Mouse (Mus musculus) testis, adult 10 weeks (tissue): ENCODE results near the gene Ldb1. TPM values are rescaled to one million over a fixed set of nuclear protein-coding genes. Genes with fewer than 3 reads are reported as not detected.

Experiments used
- polyA plus RNA-seq: library from polyadenylated mRNA; stranded (reverse); fragments of 350-450 nt; fragmentation: Illumina TruSeq; extraction: RNeasy Lipid Tissue Mini Kit (QIAGEN cat#74804); gene quantifications from one replicate; pipeline ENCODE4 v1.2.3, GENCODE M21; 2014; ENCODE audit warnings: low read depth, low replicate concordance

Ldb1 gene
- polyA plus RNA-seq = 5.3 TPM

DNA sequence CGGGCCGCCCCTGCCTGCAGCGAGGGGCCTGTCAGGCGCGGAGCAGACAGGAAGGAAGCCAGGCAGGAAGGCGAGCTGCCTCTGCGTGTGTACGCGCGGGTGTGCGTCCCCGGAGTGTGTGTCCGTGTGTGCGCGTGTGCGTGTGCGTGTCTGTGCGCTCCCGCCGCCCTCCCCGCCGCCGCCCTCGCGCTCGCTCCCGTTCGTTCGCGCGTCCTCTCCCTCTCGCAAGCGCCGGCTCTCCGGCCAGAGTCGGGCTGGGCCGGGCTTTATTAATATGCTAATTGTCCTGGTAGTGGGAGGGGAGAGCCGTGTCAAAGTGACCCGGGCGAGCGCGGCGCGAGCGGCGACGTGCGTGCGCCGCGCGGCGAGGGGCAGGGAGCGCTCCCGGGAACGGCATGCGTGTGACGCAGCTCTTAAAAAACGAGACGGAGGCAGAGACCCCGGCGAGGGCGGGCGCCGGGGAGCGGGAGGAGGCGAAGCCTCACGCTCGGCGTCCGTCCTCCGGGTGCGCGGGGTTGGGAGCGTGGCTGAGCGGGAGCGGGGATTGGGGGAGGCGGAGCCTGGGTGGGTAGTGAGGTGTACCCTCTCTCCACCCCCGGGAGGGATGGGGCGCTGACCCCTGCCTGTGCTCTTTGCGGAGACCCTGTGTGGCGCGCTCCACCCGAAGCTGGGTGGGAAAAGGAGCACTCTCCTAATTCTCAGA is at the start of gene Ldb1:
Gene Ldb1, minus strand, starts transcription at position 222 of the 703 bp plus-strand sequence.

DNA sequence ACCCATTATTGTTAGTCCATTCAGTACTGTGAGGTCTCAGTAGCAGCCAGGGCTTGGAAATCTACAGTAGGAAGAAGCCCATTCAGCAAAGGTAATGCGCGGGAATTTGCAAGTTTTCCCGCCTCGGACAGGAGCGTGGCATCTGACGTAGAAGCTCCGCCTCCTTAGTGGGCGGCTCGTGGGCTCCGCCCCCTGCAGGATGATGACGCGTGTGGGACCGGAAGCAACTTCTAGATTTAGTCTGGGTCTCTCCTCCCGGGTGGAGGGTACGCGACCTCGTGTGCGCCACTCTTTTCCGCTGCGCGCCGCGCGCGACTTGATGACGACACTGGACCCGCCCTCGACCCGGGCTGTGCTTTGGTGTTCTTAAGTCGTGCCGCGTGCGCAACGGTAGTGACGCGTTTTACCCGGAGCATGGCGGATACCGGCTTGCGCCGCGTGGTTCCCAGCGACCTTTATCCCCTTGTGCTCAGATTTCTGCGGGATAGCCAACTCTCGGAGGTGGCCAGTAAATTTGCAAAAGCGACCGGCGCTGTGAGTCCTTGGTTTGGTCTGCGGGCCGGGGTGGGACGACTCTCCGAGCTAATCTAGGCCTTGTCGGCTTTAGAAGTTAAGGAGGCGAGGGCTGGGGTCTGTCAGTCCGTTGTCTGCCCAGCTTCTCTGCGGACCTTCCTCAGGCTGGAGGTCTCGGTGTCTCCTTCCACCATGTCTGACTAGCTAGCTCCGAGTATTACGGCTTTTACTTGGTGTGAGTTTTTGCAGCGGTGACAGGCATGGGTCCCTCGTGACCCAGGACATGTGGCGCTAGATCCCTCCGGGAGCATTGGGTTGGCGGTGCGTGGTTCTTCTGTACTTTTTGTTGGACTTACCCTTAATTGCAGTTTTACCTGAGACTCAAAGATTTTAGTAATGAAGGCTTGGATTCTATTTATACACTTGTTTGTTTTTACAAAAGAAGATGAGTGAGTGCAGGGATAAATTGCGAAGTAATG is 30.9 kb upstream of the Ldb1 start, which contains the start of gene Nolc1:
Gene Nolc1, plus strand, starts transcription at position 248 of the 992 bp plus-strand sequence.

GRCm38 (mm10) chr19:46044271-46044992 is 582 bp downstream of the Ldb1 start, which contains the start of gene Pprc1:
Gene Pprc1, plus strand, starts transcription at chr19:46044886.

GRCm38 (mm10) chr19:46003371-46004226 is 41.4 kb downstream of the Ldb1 start, which contains the start of gene Hps6:
Gene Hps6, plus strand, starts transcription at chr19:46003508.

GRCm38 (mm10) chr19:45997785-45998693 is 47.0 kb downstream of the Ldb1 start, which contains the start of gene Armh3:
Gene Armh3, minus strand, starts transcription at chr19:45998488.

Other genes with a start within 250 kb of the Ldb1 start
- 16.6 TPM for gene Kcnip2, start 229.2 kb downstream of the Ldb1 start, polyA plus RNA-seq
- gene Armh3, start 46.7 kb downstream of the Ldb1 start, polyA plus RNA-seq = 9.2 TPM
- gene Hps6, start 41.7 kb downstream of the Ldb1 start, polyA plus RNA-seq = not detected
- 5.7 TPM for gene Pprc1, start 328 bp downstream of the Ldb1 start, polyA plus RNA-seq
- 7.0 TPM for gene Nolc1, start 30.6 kb upstream of the Ldb1 start, polyA plus RNA-seq
- 0.25 TPM for gene Elovl3, start 86.7 kb upstream of the Ldb1 start, polyA plus RNA-seq
- not detected for gene Pitx3, start 103.1 kb upstream of the Ldb1 start, polyA plus RNA-seq
- 51.0 TPM for gene Gbf1, start 107.3 kb upstream of the Ldb1 start, polyA plus RNA-seq